Mouse (Mus musculus) olfactory bulb, adult 2 months (tissue): ENCODE data around the gene Gm20431.

Source experiments
- CTCF ChIP-seq: fragments of 200-500 bp; IDR thresholded peaks from 2 replicates; pipeline ENCODE4 v1.5.1; 2012; ENCODE audit warnings: low read depth, mild to moderate bottlenecking, low read length, moderate library complexity; ENCODE audit not compliant: insufficient read depth
- POLR2A ChIP-seq: fragments of 200-500 bp; IDR thresholded peaks from 2 replicates; pipeline ENCODE4 v1.6.1; 2012; ENCODE audit warnings: mild to moderate bottlenecking, low read depth, low read length, moderate library complexity; ENCODE audit not compliant: insufficient read depth

GRCm38 (mm10) chr2:167622965-167623364, 38.3 kb downstream of the Gm20431 start:
- no peak for TF ChIP-seq CTCF
- no peak for TF ChIP-seq POLR2A
